Mouse (Mus musculus): ENCODE results near the gene Tmem94. TPM values are rescaled to one million over a fixed set of nuclear protein-coding genes. Genes with fewer than 3 reads are reported as not detected.

Tmem94 gene
- polyA plus RNA-seq, 1 experiment from 2014 or later = 17.0 TPM

DNA sequence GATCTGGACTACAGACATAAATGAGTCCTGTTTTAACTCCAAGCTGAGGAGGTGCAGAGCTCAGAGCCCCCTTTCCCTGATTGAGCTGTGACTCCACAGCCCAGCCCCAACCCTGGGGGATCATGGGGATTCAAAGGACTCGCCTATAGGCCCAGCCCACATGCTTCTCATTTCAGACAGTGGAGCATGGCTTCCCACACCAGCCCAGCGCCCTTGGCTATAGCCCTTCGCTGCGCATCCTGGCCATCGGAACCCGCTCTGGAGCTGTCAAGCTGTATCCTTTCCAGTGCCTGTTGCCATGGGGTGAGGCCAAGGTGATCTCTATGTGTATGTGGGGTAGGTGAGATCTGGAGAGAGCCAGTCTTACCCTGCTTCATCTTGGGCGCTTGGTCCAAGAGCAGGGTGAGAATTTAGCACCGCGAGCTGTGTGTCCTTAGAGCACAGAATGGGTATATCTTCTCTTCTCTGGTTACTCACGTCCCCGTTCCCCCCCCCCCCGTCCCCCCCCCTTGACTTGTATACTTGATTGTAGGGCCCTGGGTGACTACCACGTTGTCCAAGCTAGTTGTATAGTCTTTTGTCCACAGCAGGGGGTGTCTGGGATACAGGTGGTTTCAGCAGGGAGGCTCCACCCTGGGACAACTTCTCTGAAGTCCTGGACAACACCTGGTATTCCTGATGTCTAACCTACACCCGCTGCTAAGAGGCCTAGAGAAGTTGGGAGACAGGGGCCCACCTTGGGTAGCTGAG lies 78.1 kb downstream of the Tmem94 start:
- no peak for ATAC-seq
- Histone ChIP-seq H3K9ac (replicated peaks; ENCODE audit: low read depth) (no peak overlapping the region), H3K4me1 (ENCODE audit: insufficient read depth, low read depth, low read length) (peaks cover 25% of the 10 kb centered on the region), H3K27me3 (replicated peaks; ENCODE audit: insufficient read depth, low read length) (no peaks in the 10 kb centered on the region), H3K9me3 (ENCODE audit: low read length) (no peaks in the 10 kb centered on the region), H3K36me3 (ENCODE audit: insufficient read depth, low read length) (peaks cover 12% of the 10 kb centered on the region), H3K27ac (ENCODE audit: low read length) (peak overlapping the region; percentile 84), H3K4me2 (replicated peaks; ENCODE audit: low read depth, low read length) (no peak overlapping the region), H3K4me3 (ENCODE audit: low read depth, low read length) (no peak overlapping the region)
- TF ChIP-seq EP300 (IDR thresholded peaks at IDR 0.05) = no peak
- no peak for TF ChIP-seq CTCF (IDR thresholded peaks at IDR 0.05)
- no peak for DNase-seq (ENCODE audit: low spot score)
- 75% methylated on average over 11 of the region's 14 CpGs for WGBS

DNA sequence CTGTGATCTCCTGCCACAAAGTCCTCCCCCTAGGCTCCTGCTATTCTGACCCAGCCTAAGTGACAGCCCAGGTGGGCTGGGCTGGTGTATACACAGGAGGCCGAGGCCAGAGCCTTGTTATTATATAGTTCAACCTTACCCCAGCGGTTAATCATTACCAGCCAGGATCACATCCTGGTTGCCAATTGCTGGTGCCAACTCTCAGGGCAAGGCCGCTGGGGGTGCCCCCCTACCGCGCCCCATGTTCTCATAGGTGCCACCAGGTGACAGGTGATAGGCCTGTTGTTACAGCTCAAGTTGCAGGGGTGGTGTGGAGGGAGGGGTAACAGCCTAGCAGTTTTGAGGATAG lies 78.6 kb downstream of the Tmem94 start:
- H3K36me3 ChIP-seq (ENCODE audit: insufficient read depth, low read length) = peaks cover 12% of the 10 kb centered on the region
- DNase-seq (ENCODE audit: low spot score) = peak; percentile 67
- H3K4me1 ChIP-seq (ENCODE audit: insufficient read depth, low read depth, low read length) = peaks cover 25% of the 10 kb centered on the region
- H3K27ac ChIP-seq (ENCODE audit: low read length) = peak overlapping the region; percentile 84
- no peak overlapping the region for H3K4me2 ChIP-seq (replicated peaks; ENCODE audit: low read depth, low read length)
- no peak overlapping the region for H3K9ac ChIP-seq (replicated peaks; ENCODE audit: low read depth)
- WGBS = 60% methylated on average over 5 of the region's 5 CpGs
- ATAC-seq = peak; percentile 31
- TF ChIP-seq EP300 (IDR thresholded peaks at IDR 0.05) (no peak), CTCF (IDR thresholded peaks at IDR 0.05) (no peak)
- H3K27me3 ChIP-seq (replicated peaks; ENCODE audit: insufficient read depth, low read length) = no peaks in the 10 kb centered on the region
- no peak overlapping the region for H3K4me3 ChIP-seq (ENCODE audit: low read depth, low read length)
- no peaks in the 10 kb centered on the region for H3K9me3 ChIP-seq (ENCODE audit: low read length)

DNA sequence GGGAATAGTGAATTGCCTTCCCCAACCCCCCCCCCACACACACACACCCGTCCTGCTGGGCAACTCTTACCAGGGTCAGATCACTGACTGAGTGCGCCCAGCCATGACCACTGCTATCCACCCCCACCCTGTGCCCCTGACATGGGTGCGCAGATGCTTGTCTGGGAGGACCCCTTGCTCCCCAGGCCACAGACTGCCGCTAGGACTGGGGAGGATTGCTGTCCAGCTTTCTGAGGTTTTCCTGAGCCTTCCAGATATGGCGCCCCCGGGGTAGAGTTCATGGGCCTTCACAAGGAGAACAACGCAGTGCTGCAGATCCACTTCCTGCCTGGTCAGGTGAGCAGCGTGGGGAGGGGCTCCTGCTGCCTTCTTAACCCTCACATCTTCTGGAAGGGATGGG lies 79.0 kb downstream of the Tmem94 start:
- DNase-seq (ENCODE audit: low spot score) (no peak), ATAC-seq (no peak)
- TF ChIP-seq EP300 (IDR thresholded peaks at IDR 0.05) = no peak
- no peak for TF ChIP-seq CTCF (IDR thresholded peaks at IDR 0.05)
- Histone ChIP-seq H3K4me2 (replicated peaks; ENCODE audit: low read depth, low read length) (no peak overlapping the region), H3K9ac (replicated peaks; ENCODE audit: low read depth) (no peak overlapping the region), H3K27me3 (replicated peaks; ENCODE audit: insufficient read depth, low read length) (no peaks in the 10 kb centered on the region), H3K4me3 (ENCODE audit: low read depth, low read length) (no peak overlapping the region), H3K27ac (ENCODE audit: low read length) (peak overlapping the region; percentile 68), H3K4me1 (ENCODE audit: insufficient read depth, low read depth, low read length) (peaks cover 23% of the 10 kb centered on the region), H3K9me3 (ENCODE audit: low read length) (no peaks in the 10 kb centered on the region), H3K36me3 (ENCODE audit: insufficient read depth, low read length) (peaks cover 12% of the 10 kb centered on the region)
- WGBS = 57% methylated on average over 8 of the region's 8 CpGs

DNA sequence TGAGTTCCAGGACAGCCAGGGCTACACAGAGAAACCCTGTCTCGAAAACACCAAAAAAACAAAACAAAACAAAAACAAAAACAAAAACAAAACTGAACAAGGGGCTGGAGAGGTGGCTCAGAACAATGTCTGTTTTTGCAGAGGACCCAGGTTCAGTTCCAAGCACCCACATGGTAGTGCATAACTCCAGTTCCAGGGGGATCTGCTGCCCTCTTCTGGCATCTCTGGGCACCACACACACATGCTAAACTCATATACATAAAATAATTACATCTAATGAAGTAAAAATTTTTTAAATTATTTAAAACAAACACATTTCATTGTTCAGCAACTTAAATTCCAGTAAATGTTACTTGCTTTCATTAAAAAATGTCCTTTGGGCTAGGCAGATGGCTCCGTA lies 80.6 kb downstream of the Tmem94 start:
- no peak for ATAC-seq
- Histone ChIP-seq H3K4me2 (replicated peaks; ENCODE audit: low read depth, low read length) (no peak overlapping the region), H3K4me1 (ENCODE audit: insufficient read depth, low read depth, low read length) (peaks cover 13% of the 10 kb centered on the region), H3K27ac (ENCODE audit: low read length) (no peak overlapping the region), H3K4me3 (ENCODE audit: low read depth, low read length) (no peak overlapping the region), H3K27me3 (replicated peaks; ENCODE audit: insufficient read depth, low read length) (no peaks in the 10 kb centered on the region), H3K9ac (replicated peaks; ENCODE audit: low read depth) (no peak overlapping the region), H3K36me3 (ENCODE audit: insufficient read depth, low read length) (peaks cover 12% of the 10 kb centered on the region), H3K9me3 (ENCODE audit: low read length) (no peaks in the 10 kb centered on the region)
- no peak for DNase-seq (ENCODE audit: low spot score)
- 96% methylated on average over 2 of the region's 2 CpGs for WGBS
- TF ChIP-seq CTCF (IDR thresholded peaks at IDR 0.05) (0 out of 2 replicates have a peak, but pooled peaks have one; percentile 25), EP300 (IDR thresholded peaks at IDR 0.05) (no peak)

Small RNA genes lying within 50 kb of the gene (microRNA-seq; reads per million reads assigned to microRNA genes)
- gene Mir5621 = not detected

Other genes starting within 250 kb of the Tmem94 start
- gene Sumo2, start 229.2 kb upstream of the Tmem94 start, polyA plus RNA-seq (2015; fragmentation: Nextera tagmentation; extraction: Ambion mirVana) = 546 and 580 TPM in 2 replicates
- gene Nup85, start 201.0 kb upstream of the Tmem94 start, polyA plus RNA-seq (2015; fragmentation: Nextera tagmentation; extraction: Ambion mirVana) = 38.4 and 44.2 TPM in 2 replicates
- gene Mrps7, start 161.5 kb upstream of the Tmem94 start, polyA plus RNA-seq (2015; fragmentation: Nextera tagmentation; extraction: Ambion mirVana) = 47.4 and 49.2 TPM in 2 replicates
- 6.8 and 8.1 TPM in 2 replicates for gene Gga3, start 161.4 kb upstream of the Tmem94 start, polyA plus RNA-seq (2015; fragmentation: Nextera tagmentation; extraction: Ambion mirVana)
- gene Mif4gd, start 152.5 kb upstream of the Tmem94 start, polyA plus RNA-seq (2015; fragmentation: Nextera tagmentation; extraction: Ambion mirVana) = 74.7 and 78.6 TPM in 2 replicates
- gene Slc25a19, start 137.1 kb upstream of the Tmem94 start, polyA plus RNA-seq (2015; fragmentation: Nextera tagmentation; extraction: Ambion mirVana) = 18.9 and 19.5 TPM in 2 replicates
- gene Grb2, start 56.8 kb upstream of the Tmem94 start, polyA plus RNA-seq (2015; fragmentation: Nextera tagmentation; extraction: Ambion mirVana) = 62.8 and 75.9 TPM in 2 replicates
- gene Caskin2, start 48.2 kb downstream of the Tmem94 start, polyA plus RNA-seq (2015; fragmentation: Nextera tagmentation; extraction: Ambion mirVana) = 17.5 and 17.9 TPM in 2 replicates
- gene Tsen54, start 49.3 kb downstream of the Tmem94 start, polyA plus RNA-seq (2015; fragmentation: Nextera tagmentation; extraction: Ambion mirVana) = 18.2 and 19.9 TPM in 2 replicates
- gene Llgl2, start 58.6 kb downstream of the Tmem94 start, polyA plus RNA-seq (2015; fragmentation: Nextera tagmentation; extraction: Ambion mirVana) = 66.0 and 70.1 TPM in 2 replicates
- gene Myo15b, start 93.0 kb downstream of the Tmem94 start, polyA plus RNA-seq (2015; fragmentation: Nextera tagmentation; extraction: Ambion mirVana) = 0.57 and 0.68 TPM in 2 replicates
- 25.8 and 27.6 TPM in 2 replicates for gene Smim5, start 134.5 kb downstream of the Tmem94 start, polyA plus RNA-seq (2015; fragmentation: Nextera tagmentation; extraction: Ambion mirVana)
- 58.1 and 61.5 TPM in 2 replicates for gene Smim6, start 146.6 kb downstream of the Tmem94 start, polyA plus RNA-seq (2015; fragmentation: Nextera tagmentation; extraction: Ambion mirVana)
- 21.2 and 22.8 TPM in 2 replicates for gene Sap30bp, start 167.8 kb downstream of the Tmem94 start, polyA plus RNA-seq (2015; fragmentation: Nextera tagmentation; extraction: Ambion mirVana)
- gene Recql5, start 168.0 kb downstream of the Tmem94 start, polyA plus RNA-seq (2015; fragmentation: Nextera tagmentation; extraction: Ambion mirVana) = 9.2 and 9.9 TPM in 2 replicates
- gene Itgb4, start 209.3 kb downstream of the Tmem94 start, polyA plus RNA-seq (2015; fragmentation: Nextera tagmentation; extraction: Ambion mirVana) = 3.8 and 4.2 TPM in 2 replicates
- gene Galk1, start 247.3 kb downstream of the Tmem94 start, polyA plus RNA-seq (2015; fragmentation: Nextera tagmentation; extraction: Ambion mirVana) = 91.0 and 95.6 TPM in 2 replicates

Measured in lung, postnatal 0 days (tissue).